Mouse (Mus musculus) heart, embryonic 11.5 days (tissue): Measurements from ENCODE around the gene H1foo. TPM values are rescaled to one million over a fixed set of nuclear protein-coding genes. Genes with fewer than 3 reads are reported as not detected.
A peak's percentile ranks its signal among the peaks of the same experiment; 100 is the strongest.

ENCODE experiments used
- ATAC-seq: fragments of 200-750 bp; cut with Nextera tagmentation; replicated peaks from 2 replicates; pipeline ENCODE4 v1.8.0; 2017; ENCODE audit warnings: moderate library complexity; ENCODE audit not compliant: insufficient number of reproducible peaks, low FRiP score, low TSS enrichment
- H3K27ac ChIP-seq: fragments of 300-500 bp; sonication (generic); 2 replicates; pipeline ENCODE4 v1.5.1; 2014; ENCODE audit warnings: mild to moderate bottlenecking, low read depth, low read length
- H3K27me3 ChIP-seq: fragments of 300-500 bp; sonication (generic); 2 replicates; pipeline ENCODE4 v1.6.1; 2014; ENCODE audit warnings: mild to moderate bottlenecking, low read length, mixed read lengths; ENCODE audit not compliant: control insufficient read depth, insufficient read depth
- H3K36me3 ChIP-seq: fragments of 300-500 bp; sonication (generic); 2 replicates; pipeline ENCODE4 v1.6.1; 2014; ENCODE audit warnings: mild to moderate bottlenecking, low read length, moderate library complexity, mixed read lengths; ENCODE audit not compliant: control insufficient read depth, insufficient read depth
- H3K4me1 ChIP-seq: fragments of 300-500 bp; sonication (generic); 2 replicates; pipeline ENCODE4 v1.6.1; 2014; ENCODE audit warnings: low read length; ENCODE audit not compliant: control insufficient read depth, insufficient read depth
- H3K4me2 ChIP-seq: fragments of 300-500 bp; sonication (generic); 2 replicates; pipeline ENCODE4 v1.6.1; 2014; ENCODE audit warnings: mild to moderate bottlenecking, moderate library complexity
- H3K4me3 ChIP-seq: fragments of 300-500 bp; sonication (generic); 2 replicates; pipeline ENCODE4 v1.5.1; 2014; ENCODE audit warnings: low read depth, low read length
- H3K9ac ChIP-seq: fragments of 300-500 bp; sonication (generic); 2 replicates; pipeline ENCODE4 v1.6.1; 2014; ENCODE audit warnings: mild to moderate bottlenecking, low read depth, low read length, moderate library complexity
- H3K9me3 ChIP-seq: fragments of 300-500 bp; sonication (generic); replicated peaks from 2 replicates; pipeline ENCODE4 v1.6.1; 2016; ENCODE audit warnings: low read length; ENCODE audit not compliant: control insufficient read depth
- WGBS: fragments of 180-500 bp; shearing (Covaris S2); extraction: QIAGEN DNeasy Blood & Tissue Kit; methylation state at CpG from one replicate; pipeline ENCODE4 v1.1.7; 2014; ENCODE audit not compliant: insufficient replicate concordance; 5-methylcytosine and 5-hydroxymethylcytosine counted together
- polyA plus RNA-seq: library from polyadenylated mRNA; unstranded; fragments of >200 nt; fragmentation: Nextera tagmentation; extraction: Ambion mirVana; gene quantifications from 2 replicates; pipeline ENCODE4 v1.2.1, GENCODE M21; 2014

H1foo gene
- polyA plus RNA-seq, 1 experiment from 2014 or later, result not detected

GRCm38 (mm10) chr6:115989607-115990006, 44.9 kb downstream of the H1foo start:
- Histone ChIP-seq H3K9me3 (no peaks in the 10 kb centered on the region), H3K9ac (peak overlapping the region; percentile 63), H3K36me3 (0 out of 2 replicates have a peak, but pooled peaks cover 2% of the 10 kb centered on the region), H3K4me3 (peak overlapping the region; percentile 68), H3K4me2 (peak overlapping the region; percentile 89), H3K4me1 (peaks cover 58% of the 10 kb centered on the region), H3K27ac (no peak overlapping the region; the same call in 1 of the 2 replicates), H3K27me3 (peaks cover 25% of the 10 kb centered on the region)
- ATAC-seq, result no peak
- WGBS, result 86% methylated on average over 4 of the region's 4 CpGs

- no peak for ATAC-seq
- peak overlapping the region; percentile 68 for H3K4me3 ChIP-seq
- 76% methylated on average over 3 of the region's 3 CpGs for WGBS
- peaks cover 25% of the 10 kb centered on the region for H3K27me3 ChIP-seq
- H3K9me3 ChIP-seq, result peaks cover 3% of the 10 kb centered on the region; the same call in 1 of the 2 replicates
- H3K27ac ChIP-seq, result no peak overlapping the region
- H3K9ac ChIP-seq, result peak overlapping the region; percentile 63
- H3K4me2 ChIP-seq, result peak overlapping the region; percentile 89
- H3K36me3 ChIP-seq, result 0 out of 2 replicates have a peak, but pooled peaks cover 2% of the 10 kb centered on the region
- H3K4me1 ChIP-seq, result peaks cover 54% of the 10 kb centered on the region
Measured at GRCm38 (mm10) chr6:115990056-115990455, 45.3 kb downstream of the H1foo start.

- 0 out of 2 replicates have a peak, but pooled peaks cover 2% of the 10 kb centered on the region for H3K36me3 ChIP-seq
- H3K9ac ChIP-seq, result peak overlapping the region; percentile 80; the same call in 1 of the 2 replicates
- peaks cover 25% of the 10 kb centered on the region for H3K27me3 ChIP-seq
- H3K27ac ChIP-seq, result no peak overlapping the region
- H3K4me2 ChIP-seq, result peak overlapping the region; percentile 89
- peaks cover 3% of the 10 kb centered on the region; the same call in 1 of the 2 replicates for H3K9me3 ChIP-seq
- no peak for ATAC-seq
- 72% methylated on average over 9 of the region's 9 CpGs for WGBS
- H3K4me1 ChIP-seq, result peaks cover 50% of the 10 kb centered on the region
- H3K4me3 ChIP-seq, result peak overlapping the region; percentile 68
Measured at GRCm38 (mm10) chr6:115990479-115990878, 45.7 kb downstream of the H1foo start.

GRCm38 (mm10) chr6:115991108-115991880, 46.6 kb downstream of the H1foo start:
- Histone ChIP-seq H3K4me2 (peak overlapping the region; percentile 89), H3K4me1 (peaks cover 46% of the 10 kb centered on the region), H3K4me3 (peak overlapping the region; percentile 68), H3K9me3 (peaks cover 3% of the 10 kb centered on the region; the same call in 1 of the 2 replicates), H3K27me3 (peaks cover 25% of the 10 kb centered on the region), H3K36me3 (0 out of 2 replicates have a peak, but pooled peaks cover 2% of the 10 kb centered on the region), H3K27ac (peak overlapping the region; percentile 43; the same call in 1 of the 2 replicates), H3K9ac (peak overlapping the region; percentile 80)
- 28% methylated on average over 13 of the region's 13 CpGs for WGBS
- ATAC-seq, result no peak

- Histone ChIP-seq H3K4me1 (peaks cover 44% of the 10 kb centered on the region), H3K4me2 (peak overlapping the region; percentile 89), H3K27ac (peak overlapping the region; percentile 43; the same call in 1 of the 2 replicates), H3K27me3 (peaks cover 25% of the 10 kb centered on the region), H3K36me3 (0 out of 2 replicates have a peak, but pooled peaks cover 2% of the 10 kb centered on the region), H3K9me3 (peaks cover 3% of the 10 kb centered on the region; the same call in 1 of the 2 replicates), H3K9ac (peak overlapping the region; percentile 80), H3K4me3 (peak overlapping the region; percentile 68)
- no peak for ATAC-seq
- 37% methylated on average over 10 of the region's 10 CpGs for WGBS
Measured at GRCm38 (mm10) chr6:115991881-115992620, 47.3 kb downstream of the H1foo start.

GRCm38 (mm10) chr6:115992981-115993380, 48.2 kb downstream of the H1foo start:
- H3K36me3 ChIP-seq, result 0 out of 2 replicates have a peak, but pooled peaks cover 2% of the 10 kb centered on the region
- H3K4me3 ChIP-seq, result peak overlapping the region; percentile 68
- peak overlapping the region; percentile 89 for H3K4me2 ChIP-seq
- WGBS, result 36% methylated on average over 6 of the region's 6 CpGs
- peaks cover 25% of the 10 kb centered on the region for H3K27me3 ChIP-seq
- H3K9me3 ChIP-seq, result peaks cover 3% of the 10 kb centered on the region; the same call in 1 of the 2 replicates
- peaks cover 44% of the 10 kb centered on the region for H3K4me1 ChIP-seq
- no peak for ATAC-seq
- H3K27ac ChIP-seq, result peak overlapping the region; percentile 81
- H3K9ac ChIP-seq, result peak overlapping the region; percentile 80

GRCm38 (mm10) chr6:115993463-115994145, 48.9 kb downstream of the H1foo start:
- Histone ChIP-seq H3K36me3 (0 out of 2 replicates have a peak, but pooled peaks cover 2% of the 10 kb centered on the region), H3K27ac (peak overlapping the region; percentile 81), H3K9ac (peak overlapping the region; percentile 80), H3K27me3 (peaks cover 25% of the 10 kb centered on the region), H3K4me3 (peak overlapping the region; percentile 68), H3K4me1 (peaks cover 51% of the 10 kb centered on the region), H3K9me3 (peaks cover 3% of the 10 kb centered on the region; the same call in 1 of the 2 replicates), H3K4me2 (peak overlapping the region; percentile 89)
- 2% methylated on average over 84 of the region's 86 CpGs for WGBS
- ATAC-seq, result no peak
